Mouse (Mus musculus): ENCODE data around the gene Dlg5. TPM values are rescaled to one million over a fixed set of nuclear protein-coding genes. Genes with fewer than 3 reads are reported as not detected.

Gene Dlg5
- polyA plus RNA-seq, 1 experiment from 2014 or later = 32.9 TPM

DNA sequence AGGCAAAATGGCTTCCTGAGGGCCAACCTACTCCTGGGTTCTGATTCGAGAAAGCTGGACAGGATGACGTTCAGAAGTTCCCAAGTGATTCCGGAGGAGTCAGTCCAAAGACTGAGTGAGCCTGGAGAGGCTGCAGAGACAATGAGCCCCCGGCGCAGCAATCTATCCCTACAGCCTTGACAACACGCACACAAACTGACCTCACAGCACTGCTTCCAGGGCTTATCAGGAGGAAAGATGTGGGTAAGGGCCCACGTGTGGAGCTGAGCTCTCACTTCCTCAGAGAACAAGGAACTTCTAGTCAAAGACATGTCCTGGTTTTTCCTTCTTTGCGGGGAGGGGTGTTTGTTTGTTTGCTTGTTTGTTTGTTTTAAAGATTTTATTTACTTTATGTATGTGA is 18.7 kb downstream of the Dlg5 start:
- no peaks in the 10 kb centered on the region for H3K27me3 ChIP-seq (ENCODE audit: control insufficient read depth, insufficient read depth, low read length)
- no peak for DNase-seq
- 92% methylated on average over 8 of the region's 8 CpGs for WGBS

DNA sequence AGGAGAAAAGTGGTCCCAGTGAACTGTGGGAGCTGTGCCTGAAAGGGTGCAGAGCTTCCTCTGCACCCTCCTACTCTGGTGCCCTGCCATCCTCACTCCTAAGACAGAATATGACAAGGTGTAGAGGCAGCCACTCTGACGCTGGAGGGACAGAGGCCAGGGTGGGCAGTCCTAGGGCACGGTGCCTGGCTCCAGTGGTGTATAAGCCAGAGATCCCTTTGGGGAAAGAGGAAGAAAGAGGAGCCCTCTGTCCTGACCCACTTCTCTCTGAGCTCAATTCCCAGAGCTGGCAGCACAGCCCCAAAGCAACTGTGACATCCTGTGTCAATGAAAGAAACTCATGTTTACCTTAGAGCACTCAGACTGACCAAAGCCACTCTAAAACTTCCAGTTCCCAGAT is 19.4 kb downstream of the Dlg5 start:
- 92% methylated on average over 2 of the region's 2 CpGs for WGBS

More for the DNA sequence above, 18.7 kb downstream of the Dlg5 start:
- no peaks in the 10 kb centered on the region for H3K4me1 ChIP-seq (ENCODE audit: control insufficient read depth, insufficient read depth, low read length)
- no peak overlapping the region for H3K9ac ChIP-seq (replicated peaks; ENCODE audit: low read length)
- no peak overlapping the region for H3K4me3 ChIP-seq (replicated peaks; ENCODE audit: low read depth, low read length)
- ATAC-seq (ENCODE audit: low FRiP score, low TSS enrichment) = no peak
- H3K4me2 ChIP-seq (ENCODE audit: low read length) = no peak overlapping the region
- H3K9me3 ChIP-seq (ENCODE audit: control insufficient read depth, low read length) = no peaks in the 10 kb centered on the region
- H3K27ac ChIP-seq (replicated peaks; ENCODE audit: low read depth, low read length) = no peak overlapping the region
- H3K36me3 ChIP-seq (ENCODE audit: control insufficient read depth, insufficient read depth, low read length) = no peaks in the 10 kb centered on the region

DNA sequence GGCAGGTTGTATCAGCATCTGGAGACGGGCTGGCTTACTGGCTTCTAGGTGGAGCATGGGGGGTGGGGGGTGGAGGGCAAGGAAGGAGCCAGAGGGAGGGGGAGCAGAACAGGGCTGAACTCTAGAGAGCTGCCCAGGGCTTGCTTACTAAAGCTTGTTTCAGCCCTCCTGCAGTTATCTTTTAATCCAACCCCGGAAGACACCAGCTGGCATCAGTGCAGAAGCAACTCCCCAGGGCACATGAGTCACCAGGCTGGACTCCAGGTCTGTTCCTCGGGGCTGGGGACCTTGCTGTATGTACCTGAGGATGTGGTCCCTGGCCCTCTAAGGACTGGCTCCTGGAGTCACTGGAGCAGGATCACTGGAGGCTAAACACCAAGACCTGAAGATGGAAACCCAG is 23.0 kb downstream of the Dlg5 start:
- no peaks in the 10 kb centered on the region for H3K9me3 ChIP-seq (ENCODE audit: control insufficient read depth, low read length)

More for the DNA sequence above, 19.4 kb downstream of the Dlg5 start:
- no peaks in the 10 kb centered on the region for H3K27me3 ChIP-seq (ENCODE audit: control insufficient read depth, insufficient read depth, low read length)
- H3K27ac ChIP-seq (replicated peaks; ENCODE audit: low read depth, low read length) = no peak overlapping the region
- H3K4me2 ChIP-seq (ENCODE audit: low read length) = no peak overlapping the region
- no peak overlapping the region for H3K4me3 ChIP-seq (replicated peaks; ENCODE audit: low read depth, low read length)
- no peaks in the 10 kb centered on the region for H3K4me1 ChIP-seq (ENCODE audit: control insufficient read depth, insufficient read depth, low read length)
- no peaks in the 10 kb centered on the region for H3K9me3 ChIP-seq (ENCODE audit: control insufficient read depth, low read length)
- ATAC-seq (ENCODE audit: low FRiP score, low TSS enrichment) (no peak), DNase-seq (no peak)
- no peaks in the 10 kb centered on the region for H3K36me3 ChIP-seq (ENCODE audit: control insufficient read depth, insufficient read depth, low read length)
- H3K9ac ChIP-seq (replicated peaks; ENCODE audit: low read length) = no peak overlapping the region

DNA sequence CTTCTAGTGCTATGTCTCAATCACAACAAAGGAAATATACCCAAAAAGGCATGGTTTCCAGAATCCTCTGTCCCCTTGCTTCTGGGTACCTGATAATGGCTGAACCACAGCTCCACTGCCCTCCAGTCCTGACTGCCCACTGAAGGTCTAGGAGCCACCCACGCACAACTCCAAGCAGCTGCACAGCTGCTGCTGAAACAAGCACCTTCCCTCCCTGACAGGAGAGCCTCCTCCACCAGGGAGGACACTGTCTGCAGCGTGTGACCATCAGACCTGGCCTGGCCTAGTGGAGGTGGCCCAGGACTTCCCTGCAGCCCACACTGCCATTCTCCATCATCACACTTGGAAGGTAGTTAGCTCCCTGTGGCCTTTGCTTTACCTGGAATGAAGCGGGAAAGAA is 23.4 kb downstream of the Dlg5 start:
- Histone ChIP-seq H3K4me1 (ENCODE audit: control insufficient read depth, insufficient read depth, low read length) (peaks cover 11% of the 10 kb centered on the region; the same call in 1 of the 2 replicates), H3K27ac (replicated peaks; ENCODE audit: low read depth, low read length) (no peak overlapping the region), H3K9ac (replicated peaks; ENCODE audit: low read length) (no peak overlapping the region), H3K27me3 (ENCODE audit: control insufficient read depth, insufficient read depth, low read length) (no peaks in the 10 kb centered on the region), H3K36me3 (ENCODE audit: control insufficient read depth, insufficient read depth, low read length) (no peaks in the 10 kb centered on the region), H3K4me3 (replicated peaks; ENCODE audit: low read depth, low read length) (no peak overlapping the region), H3K4me2 (ENCODE audit: low read length) (no peak overlapping the region), H3K9me3 (ENCODE audit: control insufficient read depth, low read length) (no peaks in the 10 kb centered on the region)
- WGBS = 80% methylated on average over 3 of the region's 3 CpGs
- ATAC-seq (ENCODE audit: low FRiP score, low TSS enrichment) = no peak
- no peak for DNase-seq

More for the DNA sequence above, 23.0 kb downstream of the Dlg5 start:
- Histone ChIP-seq H3K27ac (replicated peaks; ENCODE audit: low read depth, low read length) (no peak overlapping the region), H3K27me3 (ENCODE audit: control insufficient read depth, insufficient read depth, low read length) (no peaks in the 10 kb centered on the region), H3K4me3 (replicated peaks; ENCODE audit: low read depth, low read length) (no peak overlapping the region), H3K4me1 (ENCODE audit: control insufficient read depth, insufficient read depth, low read length) (peaks cover 6% of the 10 kb centered on the region; the same call in 1 of the 2 replicates), H3K36me3 (ENCODE audit: control insufficient read depth, insufficient read depth, low read length) (no peaks in the 10 kb centered on the region), H3K4me2 (ENCODE audit: low read length) (no peak overlapping the region), H3K9ac (replicated peaks; ENCODE audit: low read length) (no peak overlapping the region)
- WGBS = 18% methylated on average over 3 of the region's 3 CpGs
- DNase-seq (no peak), ATAC-seq (ENCODE audit: low FRiP score, low TSS enrichment) (no peak)

DNA sequence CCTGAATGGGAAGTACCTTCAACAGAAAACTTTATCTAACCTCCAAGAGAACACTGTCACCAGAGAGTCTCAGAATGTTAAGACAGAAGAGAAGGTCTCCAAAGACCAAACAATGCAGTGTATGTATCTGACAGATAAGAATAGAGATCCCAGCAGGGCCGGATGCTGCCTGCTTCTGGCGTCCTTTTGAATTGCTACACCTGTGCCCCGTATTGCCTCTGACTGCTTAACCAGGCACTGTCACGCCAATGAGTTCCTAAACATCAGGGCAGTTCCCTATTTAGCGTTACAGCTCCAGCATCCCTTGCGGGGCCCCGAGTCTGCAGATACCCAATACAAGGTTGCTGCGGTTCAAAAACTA is 28.4 kb downstream of the Dlg5 start:
- no peaks in the 10 kb centered on the region for H3K36me3 ChIP-seq (ENCODE audit: control insufficient read depth, insufficient read depth, low read length)
- H3K4me3 ChIP-seq (replicated peaks; ENCODE audit: low read depth, low read length) = no peak overlapping the region
- H3K4me1 ChIP-seq (ENCODE audit: control insufficient read depth, insufficient read depth, low read length) = peaks cover 46% of the 10 kb centered on the region
- no peaks in the 10 kb centered on the region for H3K27me3 ChIP-seq (ENCODE audit: control insufficient read depth, insufficient read depth, low read length)
- no peak overlapping the region for H3K4me2 ChIP-seq (ENCODE audit: low read length)
- H3K9me3 ChIP-seq (ENCODE audit: control insufficient read depth, low read length) = no peaks in the 10 kb centered on the region
- ATAC-seq (ENCODE audit: low FRiP score, low TSS enrichment) = no peak
- no peak overlapping the region for H3K9ac ChIP-seq (replicated peaks; ENCODE audit: low read length)
- WGBS = 61% methylated on average over 8 of the region's 8 CpGs
- no peak for DNase-seq
- H3K27ac ChIP-seq (replicated peaks; ENCODE audit: low read depth, low read length) = 0 out of 2 replicates have a peak overlapping the region, but pooled peaks have one; percentile 1

DNA sequence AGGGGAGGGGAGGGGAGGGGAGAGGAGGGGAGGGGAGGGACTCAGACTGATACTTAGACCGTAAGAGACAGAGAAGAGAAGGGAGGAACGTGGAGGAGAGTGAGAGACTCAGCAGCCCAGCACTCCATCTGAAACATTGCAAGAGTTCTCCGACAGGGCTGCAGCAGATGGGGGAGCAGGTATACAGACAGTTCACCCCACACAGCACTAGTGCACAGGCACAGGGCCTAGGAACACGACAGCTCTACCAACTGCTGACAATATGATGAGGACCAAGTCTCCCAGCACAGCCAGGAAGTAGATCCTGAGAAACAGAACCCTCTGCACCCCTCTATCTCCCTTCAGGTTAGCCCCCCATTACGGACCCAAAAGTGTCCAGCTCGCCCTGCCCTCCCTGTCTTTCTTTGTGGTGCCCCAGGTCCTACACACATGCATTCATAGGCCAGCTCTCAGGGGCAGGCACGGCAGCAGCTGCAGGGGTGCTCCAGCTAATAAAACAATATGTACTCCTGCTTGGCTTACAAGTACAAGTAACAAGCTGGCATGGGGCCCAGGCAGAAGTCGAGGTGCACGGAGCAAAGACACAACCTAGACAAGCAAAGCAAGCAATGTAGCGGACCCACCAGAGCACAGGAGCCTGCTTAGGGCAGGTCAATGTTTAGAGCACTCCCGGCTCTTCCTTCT is 28.9 kb downstream of the Dlg5 start:
- no peak overlapping the region for H3K9ac ChIP-seq (replicated peaks; ENCODE audit: low read length)
- peaks cover 46% of the 10 kb centered on the region for H3K4me1 ChIP-seq (ENCODE audit: control insufficient read depth, insufficient read depth, low read length)
- no peak overlapping the region for H3K4me2 ChIP-seq (ENCODE audit: low read length)
- no peaks in the 10 kb centered on the region for H3K9me3 ChIP-seq (ENCODE audit: control insufficient read depth, low read length)
- H3K27me3 ChIP-seq (ENCODE audit: control insufficient read depth, insufficient read depth, low read length) = no peaks in the 10 kb centered on the region
- no peaks in the 10 kb centered on the region for H3K36me3 ChIP-seq (ENCODE audit: control insufficient read depth, insufficient read depth, low read length)
- DNase-seq (no peak), ATAC-seq (ENCODE audit: low FRiP score, low TSS enrichment) (no peak)
- no peak overlapping the region for H3K4me3 ChIP-seq (replicated peaks; ENCODE audit: low read depth, low read length)
- 58% methylated on average over 11 of the region's 11 CpGs for WGBS
- no peak overlapping the region for H3K27ac ChIP-seq (replicated peaks; ENCODE audit: low read depth, low read length)

DNA sequence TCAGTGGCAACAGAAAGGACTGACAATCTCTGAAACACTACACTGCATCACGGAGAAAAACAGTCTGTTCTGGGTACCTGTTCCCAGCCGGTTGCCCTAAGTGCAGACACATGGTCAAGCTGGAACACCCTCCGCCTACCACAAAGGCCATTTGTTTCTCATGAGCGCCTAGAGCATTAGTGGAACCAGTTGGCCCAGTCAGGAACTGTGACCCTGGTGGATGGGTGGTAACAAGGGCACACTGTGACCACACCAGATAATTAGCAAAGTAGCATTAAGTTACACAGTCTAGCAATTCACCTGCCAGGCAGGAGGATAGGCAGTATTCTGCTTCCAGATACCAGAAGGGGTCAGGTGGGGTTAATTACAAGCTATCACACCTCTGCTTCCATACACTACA is 29.7 kb downstream of the Dlg5 start:
- Histone ChIP-seq H3K4me2 (ENCODE audit: low read length) (no peak overlapping the region), H3K4me3 (replicated peaks; ENCODE audit: low read depth, low read length) (no peak overlapping the region), H3K27me3 (ENCODE audit: control insufficient read depth, insufficient read depth, low read length) (no peaks in the 10 kb centered on the region), H3K9ac (replicated peaks; ENCODE audit: low read length) (no peak overlapping the region), H3K27ac (replicated peaks; ENCODE audit: low read depth, low read length) (no peak overlapping the region), H3K36me3 (ENCODE audit: control insufficient read depth, insufficient read depth, low read length) (no peaks in the 10 kb centered on the region), H3K4me1 (ENCODE audit: control insufficient read depth, insufficient read depth, low read length) (peaks cover 46% of the 10 kb centered on the region), H3K9me3 (ENCODE audit: control insufficient read depth, low read length) (no peaks in the 10 kb centered on the region)
- no peak for DNase-seq
- WGBS = 77% methylated on average over 4 of the region's 4 CpGs
- no peak for ATAC-seq (ENCODE audit: low FRiP score, low TSS enrichment)

DNA sequence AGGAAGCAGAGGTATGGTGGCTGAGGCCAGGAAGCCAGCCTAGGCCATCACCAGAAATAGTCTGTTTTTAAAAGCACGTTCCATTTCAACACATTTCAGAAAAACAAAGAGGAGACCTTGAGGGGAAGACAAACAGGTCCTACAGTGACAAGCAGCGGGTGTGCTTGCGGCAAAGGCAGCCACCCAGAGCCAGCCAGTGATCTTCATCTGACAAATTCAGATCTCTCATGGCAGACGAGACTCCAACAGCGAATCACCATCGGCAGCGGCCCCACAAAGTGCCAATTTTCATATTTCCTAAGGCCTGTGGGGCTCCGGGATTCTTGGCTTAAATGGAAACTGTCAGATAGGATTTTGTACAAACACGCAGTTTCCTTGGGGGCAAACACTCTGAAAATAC is 31.3 kb downstream of the Dlg5 start:
- ATAC-seq (ENCODE audit: low FRiP score, low TSS enrichment) = no peak
- Histone ChIP-seq H3K4me1 (ENCODE audit: control insufficient read depth, insufficient read depth, low read length) (peaks cover 41% of the 10 kb centered on the region), H3K36me3 (ENCODE audit: control insufficient read depth, insufficient read depth, low read length) (no peaks in the 10 kb centered on the region), H3K4me2 (ENCODE audit: low read length) (0 out of 2 replicates have a peak overlapping the region, but pooled peaks have one; percentile 1), H3K27me3 (ENCODE audit: control insufficient read depth, insufficient read depth, low read length) (no peaks in the 10 kb centered on the region), H3K4me3 (replicated peaks; ENCODE audit: low read depth, low read length) (no peak overlapping the region), H3K9me3 (ENCODE audit: control insufficient read depth, low read length) (no peaks in the 10 kb centered on the region), H3K9ac (replicated peaks; ENCODE audit: low read length) (no peak overlapping the region), H3K27ac (replicated peaks; ENCODE audit: low read depth, low read length) (peak overlapping the region; percentile 66)
- WGBS = 39% methylated on average over 9 of the region's 9 CpGs
- peak; percentile 67 for DNase-seq

DNA sequence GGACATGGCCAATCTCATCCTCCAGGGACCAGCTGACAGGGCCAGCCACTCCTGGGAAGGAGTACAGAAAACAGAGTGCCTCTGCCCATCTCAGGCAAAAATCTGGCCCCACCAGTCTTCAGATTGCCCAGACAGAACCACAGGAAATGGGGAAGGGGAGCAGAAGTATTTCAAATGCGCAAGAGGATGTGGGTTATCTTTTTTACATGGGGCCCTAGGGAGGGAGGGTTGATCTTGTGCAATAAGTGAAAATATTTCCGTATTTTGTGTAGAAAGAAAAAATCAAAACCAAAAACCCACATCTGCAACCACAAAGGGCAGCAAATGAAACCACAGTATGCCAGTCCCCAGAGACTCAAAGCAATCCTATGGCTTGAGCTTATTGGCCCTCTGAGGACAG is 32.4 kb downstream of the Dlg5 start:
- ATAC-seq (ENCODE audit: low FRiP score, low TSS enrichment) = no peak
- WGBS = 80% methylated on average over 2 of the region's 2 CpGs
- Histone ChIP-seq H3K4me1 (ENCODE audit: control insufficient read depth, insufficient read depth, low read length) (peaks cover 41% of the 10 kb centered on the region), H3K4me2 (ENCODE audit: low read length) (no peak overlapping the region), H3K36me3 (ENCODE audit: control insufficient read depth, insufficient read depth, low read length) (no peaks in the 10 kb centered on the region), H3K4me3 (replicated peaks; ENCODE audit: low read depth, low read length) (no peak overlapping the region), H3K9me3 (ENCODE audit: control insufficient read depth, low read length) (no peaks in the 10 kb centered on the region), H3K27me3 (ENCODE audit: control insufficient read depth, insufficient read depth, low read length) (no peaks in the 10 kb centered on the region), H3K9ac (replicated peaks; ENCODE audit: low read length) (no peak overlapping the region), H3K27ac (replicated peaks; ENCODE audit: low read depth, low read length) (peak overlapping the region; percentile 66)
- DNase-seq = no peak

Data from midbrain, embryonic 14.5 days (tissue).